Mouse (Mus musculus) CD4-positive, CD25-positive, alpha-beta regulatory T cell, adult 4 months (primary cell): ENCODE data around the gene Cdkn2d. TPM values are rescaled to one million over a fixed set of nuclear protein-coding genes. Genes with fewer than 3 reads are reported as not detected.
"Not testable (repeated sequence)": the region's sequence is repeated elsewhere in the genome, so short reads cannot be mapped to it uniquely, and the experiment has no call there.

Source experiments
- ATAC-seq: one replicate; pipeline ENCODE4 v1.8.0; 2017
- polyA plus RNA-seq, 2 experiments: library from polyadenylated mRNA; unstranded; fragments of 100-300 nt; shearing (Covaris generic); gene quantifications; one replicate each; pipeline ENCODE4 v1.2.1; 2017

Gene Cdkn2d
- polyA plus RNA-seq, 2 experiments from 2014 or later = 124 to 126 TPM

DNA sequence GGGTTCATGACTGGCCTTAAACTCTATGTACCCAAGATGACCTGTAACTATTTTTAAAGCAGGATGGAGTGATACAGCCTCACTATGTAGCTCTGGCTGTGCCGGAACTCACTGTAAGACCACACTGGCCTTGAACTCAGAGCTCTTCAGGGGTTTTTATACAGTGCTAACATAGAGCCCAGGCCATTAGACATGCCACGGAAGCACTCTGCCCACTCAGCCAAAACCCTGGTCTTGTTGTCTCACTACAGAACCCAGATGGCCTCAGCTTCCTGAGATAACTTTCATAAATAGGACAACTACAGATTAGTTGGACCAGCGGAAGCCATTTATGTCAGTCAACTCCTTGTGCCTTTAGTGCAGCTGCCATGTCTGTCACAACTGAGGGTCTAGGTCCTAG, 16.9 kb downstream of the Cdkn2d start:
- no peak for ATAC-seq

DNA sequence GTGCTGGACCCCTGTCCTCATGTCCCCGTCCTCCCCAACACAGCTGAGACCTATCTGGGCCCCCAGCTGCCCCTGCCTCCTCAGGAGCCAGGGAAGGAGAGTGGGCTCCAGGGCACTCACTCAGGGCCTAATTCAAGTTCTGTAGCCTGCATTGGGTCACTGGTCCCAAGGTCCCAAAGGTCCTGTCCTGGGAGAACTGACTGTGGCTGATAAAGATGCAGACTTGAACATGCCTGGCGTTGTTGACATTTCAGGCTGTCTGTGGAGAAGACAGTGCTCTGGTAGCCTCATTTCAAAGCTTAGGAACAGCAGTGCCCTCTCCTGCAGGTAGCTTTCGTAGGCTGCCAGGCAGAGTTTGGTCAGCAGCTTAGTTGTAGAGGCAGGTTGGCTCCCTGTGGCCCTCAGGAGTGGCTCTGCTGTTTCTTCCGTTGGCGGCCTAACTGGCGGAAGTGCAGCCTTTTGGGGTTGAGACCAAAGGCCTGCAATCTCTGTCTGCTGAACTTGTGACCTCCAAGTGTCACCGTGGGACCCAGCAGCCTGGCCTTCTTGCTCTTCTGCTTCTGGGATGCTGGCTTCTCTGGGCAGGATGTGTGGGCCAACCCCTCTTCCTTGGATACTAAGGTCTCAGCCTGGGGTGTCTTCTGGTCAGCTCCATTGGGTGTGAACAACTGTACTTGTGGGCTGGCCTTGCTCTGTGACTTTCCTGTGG, 17.5 kb downstream of the Cdkn2d start:
- ATAC-seq = no peak

DNA sequence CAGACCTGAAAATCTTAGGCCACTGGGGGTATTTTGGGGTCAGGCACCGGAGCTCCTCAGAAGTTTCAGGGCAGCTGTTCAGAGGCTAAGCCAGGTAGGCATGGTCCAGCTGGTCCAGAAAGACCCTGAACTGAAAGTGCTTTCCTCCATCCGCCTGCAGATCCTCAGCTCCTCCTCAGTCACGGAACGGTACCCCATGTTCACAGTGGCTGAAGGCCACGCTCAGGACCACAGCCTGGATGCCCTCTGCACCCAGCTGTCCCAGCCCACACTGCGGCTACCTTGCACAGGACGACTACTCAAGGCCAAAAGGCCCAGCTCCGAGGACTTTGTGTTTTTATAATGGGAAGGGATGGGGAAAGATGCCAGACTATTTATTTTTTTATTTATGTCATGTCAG, 18.1 kb downstream of the Cdkn2d start:
- no peak for ATAC-seq

DNA sequence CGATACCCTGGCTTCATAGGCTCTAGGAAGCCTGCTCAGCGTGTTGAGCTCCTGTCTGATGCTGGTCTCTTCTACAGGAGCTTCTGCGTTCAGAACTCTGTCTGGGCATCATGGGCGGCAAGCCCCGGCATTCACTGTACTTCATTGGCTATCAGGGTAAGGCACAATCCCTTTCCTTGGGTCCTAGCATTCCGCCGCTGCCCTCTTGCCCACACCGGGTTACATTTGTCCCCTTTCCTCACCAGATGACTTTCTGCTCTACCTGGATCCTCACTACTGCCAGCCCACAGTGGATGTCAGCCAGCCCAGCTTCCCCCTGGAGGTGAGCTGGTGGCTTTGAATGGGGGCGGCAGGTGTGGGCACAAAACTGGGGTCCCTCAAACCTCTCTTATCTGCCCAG, 18.8 kb downstream of the Cdkn2d start:
- ATAC-seq = no peak

DNA sequence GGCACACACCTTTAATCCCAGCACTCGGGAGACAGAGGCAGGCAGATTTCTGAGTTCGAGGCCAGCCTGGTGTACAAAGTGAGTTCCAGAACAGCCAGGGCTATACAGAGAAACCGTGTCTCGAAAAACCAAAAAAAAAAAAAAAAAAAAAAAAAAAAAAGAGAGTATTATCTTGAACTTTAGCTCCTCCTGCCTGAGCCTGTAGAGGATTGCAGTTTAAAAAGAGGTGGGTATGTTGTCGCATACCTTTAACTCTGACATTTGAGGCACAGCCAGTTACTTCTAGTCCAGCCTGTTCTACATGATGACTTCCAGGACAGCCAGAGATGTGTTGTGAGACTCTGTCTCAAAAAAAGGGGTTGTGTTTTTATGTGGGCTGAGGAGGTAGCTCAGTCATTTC, 21.6 kb downstream of the Cdkn2d start:
- not testable (repeated sequence) for ATAC-seq

- ATAC-seq = no peak
Observed at GRCm38 (mm10) chr9:21268305-21268704, 22.9 kb downstream of the Cdkn2d start.

DNA sequence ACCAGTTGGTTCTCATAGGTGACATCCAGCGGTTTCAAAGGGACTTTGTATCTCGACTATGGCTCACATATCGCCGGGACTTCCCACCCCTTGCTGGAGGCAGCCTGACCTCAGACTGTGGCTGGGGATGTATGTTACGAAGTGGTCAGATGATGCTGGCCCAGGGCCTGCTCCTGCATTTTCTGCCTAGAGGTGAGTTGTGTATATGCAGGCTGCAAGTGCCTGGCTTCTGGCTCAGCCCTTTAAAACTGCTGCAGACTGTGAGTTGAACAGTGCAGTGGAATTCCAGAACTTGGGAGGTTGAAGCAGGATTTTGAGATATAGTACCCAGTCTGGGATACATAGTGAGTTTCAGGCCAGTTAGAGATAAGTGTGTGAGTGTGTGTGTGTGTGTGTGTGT, 24.3 kb downstream of the Cdkn2d start:
- ATAC-seq = no peak

- ATAC-seq = no peak
Observed at GRCm38 (mm10) chr9:21265611-21266010, 25.6 kb downstream of the Cdkn2d start.

- peak; percentile 98 for ATAC-seq
Observed at GRCm38 (mm10) chr9:21265000-21265561, 26.1 kb downstream of the Cdkn2d start, which contains the start of gene Atg4d. Atg4d (plus strand) TSS chr9:21265293.

DNA sequence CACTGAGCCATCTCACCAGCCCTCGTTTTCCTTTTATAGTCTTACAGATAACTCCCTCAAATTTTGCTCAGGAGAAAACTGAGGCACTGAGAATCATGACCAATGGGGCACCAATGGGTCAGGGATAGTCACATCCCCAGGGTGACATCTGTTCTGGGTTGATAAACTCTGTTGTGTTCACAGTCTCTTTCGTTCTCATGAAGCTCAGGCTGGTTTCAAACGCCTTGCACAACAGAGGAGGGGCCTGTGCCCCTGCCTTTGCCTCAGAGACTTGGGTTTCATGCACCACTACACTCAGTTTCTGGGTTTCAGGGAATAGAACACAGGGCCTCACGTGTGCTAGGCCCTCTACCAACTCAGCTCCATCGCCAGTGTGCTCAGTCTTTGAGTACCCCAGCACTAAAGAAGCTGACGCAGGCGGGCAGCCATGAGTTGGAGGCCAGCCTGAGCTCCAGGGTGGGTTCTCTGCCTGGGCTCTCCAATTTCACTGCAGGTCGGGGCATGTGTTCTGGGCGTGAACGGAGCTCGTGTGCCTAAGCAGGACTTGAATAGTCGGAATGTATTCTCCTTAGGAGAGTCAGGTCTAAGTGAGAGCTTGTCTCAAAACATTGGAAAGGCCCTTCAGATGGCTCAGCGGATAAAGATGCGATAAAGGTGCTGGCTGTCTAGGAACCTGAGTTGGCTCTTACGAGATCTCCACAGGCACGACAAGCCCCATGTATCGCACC, 26.8 kb downstream of the Cdkn2d start:
- no peak for ATAC-seq

DNA sequence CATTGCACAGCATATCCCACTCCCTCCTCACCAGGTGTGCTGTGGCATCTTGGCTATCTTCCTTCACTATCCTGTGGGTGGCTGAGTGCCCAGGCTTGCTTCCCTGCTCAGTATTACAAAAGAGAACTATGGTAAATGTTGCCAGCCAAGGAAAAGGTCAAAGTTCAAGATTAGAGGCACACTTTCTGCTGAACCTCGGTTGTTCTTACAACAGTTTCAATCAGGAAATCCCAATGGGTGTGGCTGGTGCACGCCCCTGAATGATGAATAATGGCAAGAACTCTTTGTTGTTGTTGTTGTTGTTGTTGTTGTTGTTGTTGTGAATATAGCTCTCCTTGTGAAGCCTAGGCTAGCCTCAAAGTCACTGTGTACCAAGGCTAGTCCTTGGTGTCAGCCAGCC, 29.4 kb downstream of the Cdkn2d start:
- ATAC-seq = no peak

DNA sequence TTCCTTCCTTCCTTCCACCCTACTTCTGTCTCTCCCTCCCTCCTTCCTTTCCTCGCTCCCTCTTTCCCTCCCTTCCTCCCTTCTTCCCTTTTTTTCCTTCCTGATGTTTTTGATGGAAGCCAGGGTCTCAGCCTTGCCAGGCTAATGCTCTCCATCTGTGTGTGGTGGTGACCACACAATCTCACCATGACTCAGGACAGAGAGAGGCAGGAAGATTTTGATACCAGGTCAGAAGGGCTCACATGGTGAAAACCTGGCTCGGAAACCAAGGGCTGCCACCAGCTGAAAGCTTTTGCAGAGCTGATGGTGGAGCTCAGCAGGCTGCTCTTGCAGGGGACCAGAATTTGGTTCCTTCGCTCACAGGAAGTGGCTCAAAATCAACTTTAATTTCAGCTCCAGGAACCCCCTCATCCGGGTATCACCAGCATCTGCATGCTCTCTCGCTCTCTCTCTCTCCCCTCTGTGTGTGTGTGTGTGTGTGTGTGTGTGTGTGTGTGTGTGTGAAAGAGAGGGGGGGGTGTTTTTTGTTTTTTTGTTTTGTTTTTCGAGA, 30.6 kb downstream of the Cdkn2d start:
- peak; percentile 33 for ATAC-seq

GRCm38 (mm10) chr9:21256349-21256748, 34.9 kb downstream of the Cdkn2d start:
- ATAC-seq = not testable (repeated sequence)

DNA sequence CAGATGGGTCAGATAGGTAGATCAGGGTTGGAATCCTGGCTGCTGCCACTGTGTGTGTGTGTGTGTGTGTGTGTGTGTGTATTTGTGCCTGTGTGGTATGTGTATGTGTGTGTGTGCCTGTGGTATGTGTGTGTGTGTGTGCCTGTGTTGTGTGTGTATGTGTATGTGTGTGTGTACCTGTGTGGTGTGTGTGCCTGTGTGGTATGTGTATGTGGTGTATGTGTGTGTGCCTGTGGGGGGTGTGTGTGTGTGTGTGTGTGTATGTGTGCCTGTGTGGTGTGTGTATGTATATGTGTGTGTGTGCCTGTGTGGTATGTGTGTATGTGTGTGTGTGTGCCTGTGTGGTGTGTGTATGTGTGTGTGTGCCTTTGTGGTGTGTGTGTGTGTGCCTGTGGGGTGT, 36.5 kb downstream of the Cdkn2d start:
- no peak for ATAC-seq

GRCm38 (mm10) chr9:21251116-21251735, 40.0 kb downstream of the Cdkn2d start:
- ATAC-seq = no peak

GRCm38 (mm10) chr9:21250509-21250908, 40.7 kb downstream of the Cdkn2d start:
- ATAC-seq = no peak

- no peak for ATAC-seq
Observed at GRCm38 (mm10) chr9:21249629-21250508, 41.3 kb downstream of the Cdkn2d start.

DNA sequence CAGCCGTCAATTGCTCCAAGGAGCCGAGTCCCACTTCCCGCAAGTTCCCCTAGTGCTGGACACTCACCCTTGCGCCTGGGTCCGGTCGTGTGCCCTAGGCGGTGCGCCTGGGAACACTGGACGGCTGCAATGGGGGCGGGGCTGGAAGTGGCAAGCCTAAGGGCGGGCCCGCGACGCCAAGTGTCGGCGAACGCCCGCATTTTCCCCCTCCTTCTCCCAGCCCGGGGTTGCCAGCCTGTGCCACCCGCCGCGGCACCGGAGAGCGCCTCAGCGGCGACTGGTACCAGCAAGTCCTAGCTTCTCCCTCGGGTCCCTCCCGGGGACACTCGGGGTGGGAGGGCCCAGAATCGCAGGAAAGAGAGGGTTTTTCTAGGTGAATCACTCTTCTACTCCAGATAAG, 42.9 kb downstream of the Cdkn2d start, which contains the start of gene S1pr5:
S1pr5 (minus strand) TSS at position 118 of the 400 bp plus-strand sequence.
- ATAC-seq = no peak

DNA sequence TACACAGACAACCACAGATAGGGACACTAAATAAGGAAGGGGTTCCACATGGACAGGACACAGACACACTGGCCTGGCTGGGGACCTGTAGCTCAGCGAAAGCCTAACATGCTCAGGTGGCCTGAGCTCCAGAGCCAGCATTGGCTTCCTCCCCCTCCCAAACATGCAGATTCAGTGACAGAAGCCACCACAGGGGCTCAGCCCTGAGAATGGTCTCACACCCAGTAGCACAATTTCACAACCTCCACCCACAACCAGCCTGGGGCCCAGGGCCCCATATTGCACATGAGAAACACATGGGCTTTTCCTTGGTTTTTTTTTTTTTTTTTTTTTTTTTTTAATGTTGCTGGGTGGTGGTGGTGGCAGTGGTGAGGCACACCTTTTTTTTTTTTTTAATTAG, 44.9 kb downstream of the Cdkn2d start:
- no peak for ATAC-seq

GRCm38 (mm10) chr9:21245113-21245487, 46.1 kb downstream of the Cdkn2d start:
- ATAC-seq = no peak

GRCm38 (mm10) chr9:21244428-21245112, 46.6 kb downstream of the Cdkn2d start:
- no peak for ATAC-seq
